Mouse (Mus musculus): ENCODE measurements at regions not wholly inside any gene's neighbourhood (a gene's known extent, or its start where the extent isn't known, plus 50 kb on each side); places are given as distances from the start of the nearest gene placed in this dataset.

GRCm38 (mm10) chr15:36910272-36910671 is 97.3 kb downstream of the Zfp706 start:
- TF ChIP-seq NELFE (IDR thresholded peaks at IDR 0.05; ENCODE audit: low read depth, low read length): no peak
- TF ChIP-seq TBP (IDR thresholded peaks at IDR 0.05; ENCODE audit: low read depth, low read length): no peak
- TF ChIP-seq CTCF (IDR thresholded peaks at IDR 0.05 in 2 of 3, conservative IDR thresholded peaks at IDR 0.05 in 1 of 3; ENCODE audit: control insufficient read depth in 1 of 3, insufficient read depth in 1 of 3, low read depth in 2 of 3, low read length in 3 of 3, poor library complexity in 1 of 3, severe bottlenecking in 1 of 3): no peak
- no peak for TF ChIP-seq GATA1 (IDR thresholded peaks at IDR 0.05; ENCODE audit: low read depth, low read length)
- no peak for TF ChIP-seq CHD2 (IDR thresholded peaks at IDR 0.05; ENCODE audit: low read length)
- no peak for TF ChIP-seq SIN3A (IDR thresholded peaks at IDR 0.05; ENCODE audit: low read length)
- TF ChIP-seq MAFK (IDR thresholded peaks at IDR 0.05; ENCODE audit: borderline replicate concordance, low read depth, low read length): no peak
- TF ChIP-seq E2F4 (IDR thresholded peaks at IDR 0.05; ENCODE audit: borderline replicate concordance, low read depth, low read length): no peak
- no peak for TF ChIP-seq ZC3H11A (IDR thresholded peaks at IDR 0.05; ENCODE audit: low read depth, low read length)

Measured in MEL (cell line).